Mouse (Mus musculus) heart, embryonic 16.5 days (tissue): ENCODE data around the gene Arf3. TPM values are rescaled to one million over a fixed set of nuclear protein-coding genes. Genes with fewer than 3 reads are reported as not detected.
A peak's percentile ranks its signal among the peaks of the same experiment; 100 is the strongest.

ENCODE experiments used
- ATAC-seq: fragments of 200-750 bp; cut with Nextera tagmentation; replicated peaks from 2 replicates; pipeline ENCODE4 v1.8.0; 2017; ENCODE audit warnings: moderate number of reproducible peaks; ENCODE audit not compliant: insufficient read depth, low FRiP score; ENCODE audit errors: extremely low read depth
- H3K27ac ChIP-seq: fragments of 300-500 bp; sonication (generic); 2 replicates; pipeline ENCODE4 v1.5.1; 2014; ENCODE audit warnings: mild to moderate bottlenecking, low read length, control low read depth, moderate library complexity
- H3K27me3 ChIP-seq: fragments of 300-500 bp; sonication (generic); 2 replicates; pipeline ENCODE4 v1.6.1; 2014; ENCODE audit warnings: low read length, mixed read lengths; ENCODE audit not compliant: control insufficient read depth, insufficient read depth
- H3K36me3 ChIP-seq: fragments of 300-500 bp; sonication (generic); 2 replicates; pipeline ENCODE4 v1.6.1; 2014; ENCODE audit not compliant: control insufficient read depth, insufficient read depth
- H3K4me1 ChIP-seq: fragments of 300-500 bp; sonication (generic); 2 replicates; pipeline ENCODE4 v1.6.1; 2014; ENCODE audit warnings: low read length, mixed read lengths; ENCODE audit not compliant: control insufficient read depth, insufficient read depth
- H3K4me2 ChIP-seq: fragments of 300-500 bp; sonication (generic); 2 replicates; pipeline ENCODE4 v1.6.1; 2014; ENCODE audit warnings: low read depth, mild to moderate bottlenecking, control low read depth, low read length
- H3K4me3 ChIP-seq: fragments of 300-500 bp; sonication (generic); 2 replicates; pipeline ENCODE4 v1.5.1; 2014; ENCODE audit warnings: mild to moderate bottlenecking, control low read depth, low read length
- H3K9ac ChIP-seq: fragments of 300-500 bp; sonication (generic); 2 replicates; pipeline ENCODE4 v1.6.1; 2014; ENCODE audit warnings: low read length, control low read depth
- H3K9me3 ChIP-seq: fragments of 300-500 bp; sonication (generic); replicated peaks from 2 replicates; pipeline ENCODE4 v1.6.1; 2016; ENCODE audit warnings: low read length; ENCODE audit not compliant: control insufficient read depth
- WGBS: fragments of 180-500 bp; shearing (Covaris S2); extraction: QIAGEN DNeasy Blood & Tissue Kit; methylation state at CpG from one replicate; pipeline ENCODE4 v1.1.7; 2014; 5-methylcytosine and 5-hydroxymethylcytosine counted together
- polyA plus RNA-seq: library from polyadenylated mRNA; unstranded; fragments of >200 nt; fragmentation: Nextera tagmentation; extraction: Ambion mirVana; gene quantifications from 2 replicates; pipeline ENCODE4 v1.2.1, GENCODE M21; 2015

Arf3 gene
- polyA plus RNA-seq, 1 experiment from 2014 or later, result 35.8 TPM

GRCm38 (mm10) chr15:98792233-98793020 is 29.4 kb upstream of the Arf3 start:
- Histone ChIP-seq H3K9me3 (no peaks in the 10 kb centered on the region), H3K4me3 (peak overlapping the region; percentile 35), H3K36me3 (no peaks in the 10 kb centered on the region), H3K4me2 (peak overlapping the region; percentile 43), H3K27me3 (peaks cover 97% of the 10 kb centered on the region), H3K9ac (0 out of 2 replicates have a peak overlapping the region, but pooled peaks have one; percentile 4), H3K27ac (no peak overlapping the region), H3K4me1 (peaks cover 37% of the 10 kb centered on the region)
- no peak for ATAC-seq
- WGBS, result 2% methylated on average over 75 of the region's 75 CpGs

DNA sequence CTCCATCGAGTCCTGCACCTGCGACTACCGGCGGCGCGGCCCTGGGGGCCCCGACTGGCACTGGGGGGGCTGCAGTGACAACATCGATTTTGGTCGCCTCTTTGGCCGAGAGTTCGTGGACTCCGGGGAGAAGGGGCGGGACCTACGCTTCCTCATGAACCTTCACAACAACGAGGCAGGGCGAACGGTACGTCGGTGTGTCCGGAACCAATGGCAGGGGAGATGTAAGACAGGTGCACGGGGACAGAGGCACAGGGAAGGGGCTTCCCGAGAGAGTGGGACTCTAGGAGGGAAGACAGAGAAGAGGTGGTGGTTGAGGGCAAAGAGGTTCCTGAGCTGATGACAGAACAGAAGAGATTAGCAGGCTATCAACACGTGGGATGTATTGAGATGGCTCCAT is 28.8 kb upstream of the Arf3 start:
- Histone ChIP-seq H3K36me3 (no peaks in the 10 kb centered on the region), H3K4me3 (peak overlapping the region; percentile 48), H3K4me2 (peak overlapping the region; percentile 37; the same call in 1 of the 2 replicates), H3K4me1 (peaks cover 32% of the 10 kb centered on the region), H3K9ac (no peak overlapping the region), H3K27ac (no peak overlapping the region), H3K27me3 (peaks cover 96% of the 10 kb centered on the region), H3K9me3 (no peaks in the 10 kb centered on the region)
- no peak for ATAC-seq
- WGBS, result 2% methylated on average over 23 of the region's 23 CpGs

DNA sequence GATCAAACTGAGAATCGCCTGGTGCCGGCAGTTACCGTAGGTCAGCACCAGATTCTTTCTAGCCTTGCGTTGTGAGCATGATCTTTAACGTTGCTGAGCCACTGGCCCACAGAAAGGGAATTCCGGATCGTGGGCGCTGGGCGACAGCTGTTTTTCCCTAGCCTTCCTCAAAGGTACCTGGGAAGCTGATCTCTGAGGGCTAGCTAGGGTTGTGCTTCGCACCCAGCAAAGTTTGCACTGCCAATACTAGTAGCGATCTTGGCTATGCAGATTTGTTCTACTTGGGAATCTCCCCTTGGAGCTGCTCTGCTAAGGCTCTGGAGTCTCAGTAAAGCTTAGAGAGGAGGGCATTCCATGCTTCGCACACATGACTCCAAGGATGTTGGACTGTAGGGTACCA is 28.2 kb upstream of the Arf3 start:
- 1% methylated on average over 12 of the region's 12 CpGs for WGBS
- no peaks in the 10 kb centered on the region for H3K36me3 ChIP-seq
- no peaks in the 10 kb centered on the region for H3K9me3 ChIP-seq
- H3K27me3 ChIP-seq, result peaks cover 95% of the 10 kb centered on the region
- no peak for ATAC-seq
- H3K27ac ChIP-seq, result no peak overlapping the region
- 0 out of 2 replicates have a peak overlapping the region, but pooled peaks have one; percentile 33 for H3K9ac ChIP-seq
- peak overlapping the region; percentile 48 for H3K4me3 ChIP-seq
- peaks cover 27% of the 10 kb centered on the region for H3K4me1 ChIP-seq
- peak overlapping the region; percentile 61 for H3K4me2 ChIP-seq

DNA sequence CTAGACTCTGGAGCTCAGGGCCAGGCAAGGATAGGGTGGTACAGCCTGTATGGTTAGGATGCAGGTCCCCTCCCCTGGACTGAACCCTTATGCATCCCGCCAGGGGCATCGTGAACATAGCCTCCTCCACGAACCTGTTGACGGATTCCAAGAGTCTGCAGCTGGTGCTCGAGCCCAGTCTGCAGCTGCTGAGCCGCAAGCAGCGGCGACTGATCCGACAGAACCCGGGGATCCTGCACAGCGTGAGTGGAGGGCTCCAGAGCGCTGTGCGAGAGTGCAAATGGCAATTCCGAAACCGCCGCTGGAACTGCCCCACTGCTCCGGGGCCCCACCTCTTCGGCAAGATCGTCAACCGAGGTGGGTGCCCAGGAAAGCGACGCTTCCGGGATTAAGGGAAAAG is 27.7 kb upstream of the Arf3 start:
- Histone ChIP-seq H3K9me3 (0 out of 2 replicates have a peak, but pooled peaks cover 2% of the 10 kb centered on the region), H3K27me3 (peaks cover 91% of the 10 kb centered on the region), H3K27ac (no peak overlapping the region), H3K4me1 (peaks cover 27% of the 10 kb centered on the region), H3K36me3 (no peaks in the 10 kb centered on the region), H3K4me3 (peak overlapping the region; percentile 48), H3K4me2 (peak overlapping the region; percentile 61), H3K9ac (0 out of 2 replicates have a peak overlapping the region, but pooled peaks have one; percentile 33)
- WGBS, result 2% methylated on average over 23 of the region's 23 CpGs
- ATAC-seq, result no peak

DNA sequence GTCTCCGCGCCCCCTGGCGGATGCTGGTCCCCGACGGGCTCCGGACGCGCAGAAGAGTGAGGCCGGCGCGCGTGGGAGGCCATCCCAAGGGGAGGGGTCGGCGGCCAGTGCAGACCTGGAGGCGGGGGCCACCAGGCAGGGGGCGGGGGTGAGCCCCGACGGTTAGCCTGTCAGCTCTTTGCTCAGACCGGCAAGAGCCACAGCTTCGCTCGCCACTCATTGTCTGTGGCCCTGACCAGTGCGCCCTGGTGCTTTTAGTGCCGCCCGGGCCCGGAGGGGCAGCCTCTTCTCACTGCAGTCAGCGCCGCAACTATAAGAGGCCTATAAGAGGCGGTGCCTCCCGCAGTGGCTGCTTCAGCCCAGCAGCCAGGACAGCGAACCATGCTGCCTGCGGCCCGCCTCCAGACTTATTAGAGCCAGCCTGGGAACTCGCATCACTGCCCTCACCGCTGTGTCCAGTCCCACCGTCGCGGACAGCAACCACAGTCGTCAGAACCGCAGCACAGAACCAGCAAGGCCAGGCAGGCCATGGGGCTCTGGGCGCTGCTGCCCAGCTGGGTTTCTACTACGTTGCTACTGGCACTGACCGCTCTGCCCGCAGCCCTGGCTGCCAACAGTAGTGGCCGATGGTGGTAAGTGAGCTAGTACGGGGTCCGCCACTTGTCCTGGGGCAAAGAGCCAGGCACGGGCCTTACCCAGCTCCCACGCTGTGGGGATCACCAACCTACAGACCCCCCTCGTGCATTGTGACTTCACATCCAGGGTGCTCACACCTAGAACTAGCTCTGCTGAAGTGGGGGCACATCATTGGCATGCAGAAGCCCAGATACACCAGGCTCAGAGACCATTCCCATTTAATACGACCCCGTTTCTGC is 26.9 kb upstream of the Arf3 start, which contains the start of gene Wnt1:
Wnt1 (plus strand) TSS at position 197 of the 875 bp plus-strand sequence.
- peaks cover 27% of the 10 kb centered on the region for H3K4me1 ChIP-seq
- H3K27ac ChIP-seq, result no peak within 1 kb of the TSS
- 4% methylated on average over 51 of the region's 51 CpGs for WGBS
- H3K9me3 ChIP-seq, result 0 out of 2 replicates have a peak, but pooled peaks cover 4% of the 10 kb centered on the region
- no peak for ATAC-seq
- peak within 1 kb of the TSS; percentile 48 for H3K4me3 ChIP-seq
- H3K9ac ChIP-seq, result 0 out of 2 replicates have a peak within 1 kb of the TSS, but pooled peaks have one; percentile 33
- peaks cover 82% of the 10 kb centered on the region for H3K27me3 ChIP-seq
- H3K4me2 ChIP-seq, result peak within 1 kb of the TSS; percentile 61
- H3K36me3 ChIP-seq, result no peaks in the 10 kb centered on the region

- 12% methylated on average over 24 of the region's 24 CpGs for WGBS
- 0 out of 2 replicates have a peak overlapping the region, but pooled peaks have one; percentile 23 for H3K4me2 ChIP-seq
- no peaks in the 10 kb centered on the region for H3K36me3 ChIP-seq
- ATAC-seq, result no peak
- peaks cover 27% of the 10 kb centered on the region for H3K4me1 ChIP-seq
- H3K27ac ChIP-seq, result no peak overlapping the region
- H3K9me3 ChIP-seq, result 0 out of 2 replicates have a peak, but pooled peaks cover 4% of the 10 kb centered on the region
- H3K27me3 ChIP-seq, result peaks cover 74% of the 10 kb centered on the region
- no peak overlapping the region for H3K4me3 ChIP-seq
- no peak overlapping the region for H3K9ac ChIP-seq
Observed at GRCm38 (mm10) chr15:98788972-98789660, 26.1 kb upstream of the Arf3 start.

DNA sequence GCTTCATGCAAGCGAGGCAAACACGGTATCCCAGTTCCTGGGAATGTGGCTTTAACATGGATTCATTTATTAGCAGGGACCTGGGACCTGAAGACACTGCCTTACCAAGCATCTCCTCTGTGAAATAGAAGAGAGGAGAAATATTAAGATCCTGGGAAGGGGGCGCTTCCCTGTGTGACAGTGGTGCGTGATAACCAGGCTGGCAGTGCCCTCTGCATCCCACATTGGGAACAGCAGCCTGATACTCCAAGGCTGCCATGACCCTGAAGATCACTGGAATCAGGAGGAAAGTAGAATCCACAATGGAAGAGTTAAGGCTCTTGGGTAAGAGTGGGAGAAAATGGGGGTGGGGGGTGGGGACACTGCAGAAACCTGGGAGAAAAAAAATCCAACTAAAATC is 24.9 kb upstream of the Arf3 start:
- Histone ChIP-seq H3K27me3 (peaks cover 62% of the 10 kb centered on the region), H3K4me1 (peaks cover 23% of the 10 kb centered on the region), H3K4me3 (no peak overlapping the region), H3K36me3 (no peaks in the 10 kb centered on the region), H3K27ac (no peak overlapping the region), H3K9me3 (0 out of 2 replicates have a peak, but pooled peaks cover 4% of the 10 kb centered on the region), H3K4me2 (no peak overlapping the region), H3K9ac (no peak overlapping the region)
- ATAC-seq, result no peak
- 43% methylated on average over 4 of the region's 4 CpGs for WGBS

- H3K27me3 ChIP-seq, result peaks cover 51% of the 10 kb centered on the region
- no peak overlapping the region for H3K9ac ChIP-seq
- H3K9me3 ChIP-seq, result 0 out of 2 replicates have a peak, but pooled peaks cover 4% of the 10 kb centered on the region
- H3K4me3 ChIP-seq, result no peak overlapping the region
- ATAC-seq, result no peak
- WGBS, result 31% methylated on average over 7 of the region's 7 CpGs
- no peak overlapping the region for H3K27ac ChIP-seq
- H3K4me2 ChIP-seq, result no peak overlapping the region
- no peaks in the 10 kb centered on the region for H3K36me3 ChIP-seq
- peaks cover 5% of the 10 kb centered on the region for H3K4me1 ChIP-seq
Observed at GRCm38 (mm10) chr15:98785744-98786143, 22.7 kb upstream of the Arf3 start.
